Mouse (Mus musculus): ENCODE measurements at regions not wholly inside any gene's neighbourhood (a gene's known extent, or its start where the extent isn't known, plus 50 kb on each side); places are given as distances from the start of the nearest gene placed in this dataset.

- Histone ChIP-seq H3K36me3 (no peaks in the 10 kb centered on the region), H3K4me1 (replicated peaks) (peaks cover 21% of the 10 kb centered on the region), H3K4me3 (no peak overlapping the region), H3K27ac (no peak overlapping the region), H3K27me3 (ENCODE audit: insufficient read depth, poor library complexity, severe bottlenecking) (0 out of 2 replicates have a peak, but pooled peaks cover 4% of the 10 kb centered on the region), H3K9me3 (no peaks in the 10 kb centered on the region)
- no peak for DNase-seq (ENCODE audit: low spot score)
- WGBS: 55% methylated on average over 3 of the region's 3 CpGs
Measured at GRCm38 (mm10) chr1:190067181-190067580, 103.3 kb downstream of the Prox1 start.

- H3K4me3 ChIP-seq: no peak overlapping the region
- H3K9me3 ChIP-seq: no peaks in the 10 kb centered on the region
- DNase-seq (ENCODE audit: low spot score): no peak
- no peak overlapping the region for H3K27ac ChIP-seq
- peaks cover 28% of the 10 kb centered on the region for H3K4me1 ChIP-seq (replicated peaks)
- 76% methylated on average over 9 of the region's 9 CpGs for WGBS
- H3K36me3 ChIP-seq: no peaks in the 10 kb centered on the region
- H3K27me3 ChIP-seq (ENCODE audit: insufficient read depth, poor library complexity, severe bottlenecking): 0 out of 2 replicates have a peak, but pooled peaks cover 4% of the 10 kb centered on the region
Measured at GRCm38 (mm10) chr1:190066426-190066825, 104.1 kb downstream of the Prox1 start.

GRCm38 (mm10) chr1:190061560-190062295, 108.8 kb downstream of the Prox1 start:
- Histone ChIP-seq H3K4me3 (no peak overlapping the region), H3K9me3 (no peaks in the 10 kb centered on the region), H3K27ac (peak overlapping the region; percentile 5; the same call in 1 of the 2 replicates), H3K36me3 (no peaks in the 10 kb centered on the region), H3K4me1 (replicated peaks) (peaks cover 15% of the 10 kb centered on the region), H3K27me3 (ENCODE audit: insufficient read depth, poor library complexity, severe bottlenecking) (no peaks in the 10 kb centered on the region)
- DNase-seq (ENCODE audit: low spot score): peak; percentile 39
- WGBS: 51% methylated on average over 9 of the region's 9 CpGs

- Histone ChIP-seq H3K27ac (no peak overlapping the region), H3K36me3 (no peaks in the 10 kb centered on the region), H3K4me1 (replicated peaks) (peaks cover 11% of the 10 kb centered on the region), H3K4me3 (no peak overlapping the region), H3K27me3 (ENCODE audit: insufficient read depth, poor library complexity, severe bottlenecking) (no peaks in the 10 kb centered on the region), H3K9me3 (no peaks in the 10 kb centered on the region)
- WGBS: 71% methylated on average over 3 of the region's 3 CpGs
- no peak for DNase-seq (ENCODE audit: low spot score)
Measured at GRCm38 (mm10) chr1:190059025-190059424, 111.5 kb downstream of the Prox1 start.

GRCm38 (mm10) chr1:190056931-190057330, 113.6 kb downstream of the Prox1 start:
- Histone ChIP-seq H3K9me3 (no peaks in the 10 kb centered on the region), H3K36me3 (no peaks in the 10 kb centered on the region), H3K4me1 (replicated peaks) (peaks cover 7% of the 10 kb centered on the region), H3K27ac (no peak overlapping the region), H3K27me3 (ENCODE audit: insufficient read depth, poor library complexity, severe bottlenecking) (no peaks in the 10 kb centered on the region), H3K4me3 (no peak overlapping the region)
- no peak for DNase-seq (ENCODE audit: low spot score)
- WGBS: 78% methylated on average over 2 of the region's 2 CpGs

- DNase-seq (ENCODE audit: low spot score): no peak
- Histone ChIP-seq H3K4me1 (replicated peaks) (peaks cover 7% of the 10 kb centered on the region; the same call in 1 of the 2 replicates), H3K36me3 (no peaks in the 10 kb centered on the region), H3K27ac (no peak overlapping the region), H3K4me3 (no peak overlapping the region), H3K27me3 (ENCODE audit: insufficient read depth, poor library complexity, severe bottlenecking) (no peaks in the 10 kb centered on the region), H3K9me3 (peaks cover 7% of the 10 kb centered on the region)
- WGBS: 93% methylated on average over 2 of the region's 2 CpGs
Measured at GRCm38 (mm10) chr1:190051903-190052302, 118.6 kb downstream of the Prox1 start.

GRCm38 (mm10) chr1:190048521-190049170, 121.9 kb downstream of the Prox1 start:
- Histone ChIP-seq H3K27ac (no peak overlapping the region), H3K4me3 (no peak overlapping the region), H3K9me3 (peaks cover 7% of the 10 kb centered on the region), H3K4me1 (replicated peaks) (peaks cover 20% of the 10 kb centered on the region; the same call in 1 of the 2 replicates), H3K36me3 (no peaks in the 10 kb centered on the region), H3K27me3 (ENCODE audit: insufficient read depth, poor library complexity, severe bottlenecking) (peaks cover 2% of the 10 kb centered on the region)
- 58% methylated on average over 2 of the region's 2 CpGs for WGBS
- no peak for DNase-seq (ENCODE audit: low spot score)

GRCm38 (mm10) chr1:190047201-190047600, 123.3 kb downstream of the Prox1 start:
- no peak for DNase-seq (ENCODE audit: low spot score)
- H3K36me3 ChIP-seq: no peaks in the 10 kb centered on the region
- H3K27ac ChIP-seq: peak overlapping the region; percentile 35; the same call in 1 of the 2 replicates
- peaks cover 3% of the 10 kb centered on the region for H3K27me3 ChIP-seq (ENCODE audit: insufficient read depth, poor library complexity, severe bottlenecking)
- 44% methylated on average over 6 of the region's 6 CpGs for WGBS
- no peak overlapping the region for H3K4me3 ChIP-seq
- H3K4me1 ChIP-seq (replicated peaks): peaks cover 20% of the 10 kb centered on the region; the same call in 1 of the 2 replicates
- H3K9me3 ChIP-seq: peaks cover 7% of the 10 kb centered on the region

GRCm38 (mm10) chr1:190045797-190046196, 123.6 kb upstream of the Smyd2 start:
- no peaks in the 10 kb centered on the region for H3K36me3 ChIP-seq
- peaks cover 3% of the 10 kb centered on the region for H3K27me3 ChIP-seq (ENCODE audit: insufficient read depth, poor library complexity, severe bottlenecking)
- H3K4me3 ChIP-seq: no peak overlapping the region
- peaks cover 20% of the 10 kb centered on the region; the same call in 1 of the 2 replicates for H3K4me1 ChIP-seq (replicated peaks)
- 30% methylated on average over 1 of the region's 1 CpGs for WGBS
- peaks cover 7% of the 10 kb centered on the region for H3K9me3 ChIP-seq
- no peak overlapping the region for H3K27ac ChIP-seq
- peak; percentile 61 for DNase-seq (ENCODE audit: low spot score)

GRCm38 (mm10) chr1:190044036-190044435, 121.9 kb upstream of the Smyd2 start:
- Histone ChIP-seq H3K4me1 (replicated peaks) (peaks cover 20% of the 10 kb centered on the region; the same call in 1 of the 2 replicates), H3K27ac (no peak overlapping the region), H3K9me3 (no peaks in the 10 kb centered on the region), H3K4me3 (no peak overlapping the region), H3K36me3 (no peaks in the 10 kb centered on the region), H3K27me3 (ENCODE audit: insufficient read depth, poor library complexity, severe bottlenecking) (peaks cover 3% of the 10 kb centered on the region)
- WGBS: 51% methylated on average over 3 of the region's 3 CpGs
- DNase-seq (ENCODE audit: low spot score): no peak

GRCm38 (mm10) chr1:190043156-190043555, 121.0 kb upstream of the Smyd2 start:
- Histone ChIP-seq H3K4me3 (no peak overlapping the region), H3K27ac (no peak overlapping the region), H3K9me3 (no peaks in the 10 kb centered on the region), H3K4me1 (replicated peaks) (peaks cover 26% of the 10 kb centered on the region; the same call in 1 of the 2 replicates), H3K36me3 (no peaks in the 10 kb centered on the region), H3K27me3 (ENCODE audit: insufficient read depth, poor library complexity, severe bottlenecking) (peaks cover 3% of the 10 kb centered on the region)
- DNase-seq (ENCODE audit: low spot score): no peak
- 85% methylated on average over 10 of the region's 10 CpGs for WGBS

- 81% methylated on average over 4 of the region's 4 CpGs for WGBS
- no peaks in the 10 kb centered on the region for H3K36me3 ChIP-seq
Measured at GRCm38 (mm10) chr1:190042197-190042596, 120.0 kb upstream of the Smyd2 start.

GRCm38 (mm10) chr1:190041096-190041706, 119.0 kb upstream of the Smyd2 start:
- Histone ChIP-seq H3K4me1 (replicated peaks) (peaks cover 22% of the 10 kb centered on the region), H3K36me3 (no peaks in the 10 kb centered on the region), H3K27me3 (ENCODE audit: insufficient read depth, poor library complexity, severe bottlenecking) (peaks cover 3% of the 10 kb centered on the region), H3K4me3 (no peak overlapping the region), H3K27ac (no peak overlapping the region), H3K9me3 (no peaks in the 10 kb centered on the region)
- WGBS: 70% methylated on average over 7 of the region's 7 CpGs
- no peak for DNase-seq (ENCODE audit: low spot score)

More at GRCm38 (mm10) chr1:190042197-190042596, 120.0 kb upstream of the Smyd2 start:
- Histone ChIP-seq H3K4me1 (replicated peaks) (peaks cover 24% of the 10 kb centered on the region; the same call in 1 of the 2 replicates), H3K4me3 (no peak overlapping the region), H3K27ac (no peak overlapping the region), H3K9me3 (no peaks in the 10 kb centered on the region), H3K27me3 (ENCODE audit: insufficient read depth, poor library complexity, severe bottlenecking) (peaks cover 3% of the 10 kb centered on the region)
- no peak for DNase-seq (ENCODE audit: low spot score)
